Mouse (Mus musculus) Muller cell, postnatal 12 days (primary cell): ENCODE results near the gene 1700013H16Rik.
"Not testable (repeated sequence)": the region's sequence is repeated elsewhere in the genome, so short reads cannot be mapped to it uniquely, and the experiment has no call there.

Experiments used
- DNase-seq: peaks from one replicate; pipeline ENCODE4 v3.0.0-alpha.2; 2015; ENCODE audit errors: inconsistent ontology term

1700013H16Rik gene

DNA sequence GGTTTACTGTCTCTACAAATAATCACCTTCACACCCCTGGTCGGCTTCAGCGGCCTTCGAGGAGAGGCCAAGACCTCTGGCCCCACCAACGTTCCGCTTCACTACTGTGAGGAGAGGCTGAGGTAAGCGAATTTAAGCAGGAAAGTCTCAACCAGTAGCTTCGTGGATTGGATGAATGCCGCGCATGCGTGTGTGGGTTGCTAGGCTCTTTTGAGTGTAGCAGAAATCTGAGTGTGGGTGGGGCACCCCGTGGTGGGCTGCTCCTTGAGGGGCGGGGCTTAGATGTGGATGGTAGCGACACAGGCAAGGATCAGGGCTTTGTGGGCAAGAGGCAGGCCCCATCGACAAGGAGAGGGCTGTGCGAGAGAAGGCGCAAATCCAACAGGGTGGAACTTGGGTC lies at the start of gene 1700013H16Rik:
1700013H16Rik (minus strand) TSS at position 96 of the 400 bp plus-strand sequence.
- no peak for DNase-seq

DNA sequence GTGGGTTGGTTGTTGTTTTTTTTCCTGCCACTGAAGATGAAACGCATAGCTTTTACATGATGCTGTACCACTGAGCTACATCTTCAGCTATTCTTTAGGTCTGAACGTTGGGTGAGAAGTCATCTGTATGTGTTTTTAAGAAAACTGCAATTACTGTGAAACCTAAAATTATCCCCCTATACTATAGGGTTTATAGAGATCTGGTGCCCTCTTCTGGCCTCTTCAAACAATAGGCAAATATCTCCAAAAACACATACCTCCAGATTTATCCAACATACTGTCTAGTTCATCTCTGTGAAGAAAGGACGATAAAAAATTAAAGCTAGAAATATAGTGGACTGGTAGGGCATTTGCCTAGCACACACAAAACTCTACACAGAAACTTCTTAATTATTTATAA lies 41.4 kb upstream of the 1700013H16Rik start:
- DNase-seq = no peak

GRCm38 (mm10) chrX:53797519-53797918 lies 39.9 kb upstream of the 1700013H16Rik start, which contains the start of gene Xlr:
Gene Xlr (minus strand): TSS chrX:53797706.
- DNase-seq = not testable (repeated sequence)

DNA sequence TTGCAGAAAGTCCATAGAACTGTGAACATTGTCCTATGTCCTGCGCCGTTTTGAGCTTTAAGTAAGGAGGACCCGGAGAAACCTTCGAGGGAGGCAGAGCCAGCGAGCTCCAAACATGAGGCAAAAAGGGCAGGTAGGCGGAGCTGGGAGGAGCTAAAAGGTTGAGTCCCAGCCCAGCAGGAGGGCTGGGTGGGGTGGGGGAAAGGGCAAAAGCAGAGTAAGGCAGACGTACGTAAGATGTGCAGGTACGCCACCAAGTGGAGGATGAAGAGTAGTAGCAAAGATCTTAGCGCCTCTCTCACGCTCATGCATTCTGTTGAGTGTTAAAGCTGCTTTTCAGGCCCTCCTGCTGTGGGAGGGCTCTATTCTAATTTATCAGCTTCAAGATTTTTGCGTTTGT lies 18.6 kb upstream of the 1700013H16Rik start, which contains the start of gene Zfp36l3:
Zfp36l3 (minus strand) TSS at position 119 of the 400 bp plus-strand sequence.
- DNase-seq = no peak

GRCm38 (mm10) chrX:53752851-53753250 lies 4.8 kb downstream of the 1700013H16Rik start:
- DNase-seq = no peak

DNA sequence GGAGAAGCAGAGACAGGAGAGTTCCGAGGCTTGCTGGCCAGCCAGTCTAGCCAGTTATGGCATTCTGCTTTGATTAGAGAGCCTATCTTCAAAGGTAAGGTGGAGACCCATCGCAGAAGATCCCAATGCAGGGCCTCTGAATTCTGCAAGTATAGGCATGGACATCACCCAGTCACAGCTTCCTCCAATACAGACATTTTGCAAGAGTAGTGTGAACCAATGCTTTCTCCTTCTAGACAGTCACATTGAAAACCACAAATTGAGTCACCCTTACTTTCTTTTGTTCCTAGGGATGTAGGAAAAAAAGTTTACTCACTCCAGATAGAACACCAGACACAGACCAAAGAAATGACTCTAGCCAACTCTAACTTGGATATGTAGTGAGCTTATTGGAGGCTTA lies 28.7 kb downstream of the 1700013H16Rik start:
- peak; percentile 51 for DNase-seq

GRCm38 (mm10) chrX:53724596-53724995 lies 33.0 kb downstream of the 1700013H16Rik start, which contains the start of gene 4930502E18Rik:
Gene 4930502E18Rik (plus strand): TSS chrX:53724826.
- DNase-seq = no peak

DNA sequence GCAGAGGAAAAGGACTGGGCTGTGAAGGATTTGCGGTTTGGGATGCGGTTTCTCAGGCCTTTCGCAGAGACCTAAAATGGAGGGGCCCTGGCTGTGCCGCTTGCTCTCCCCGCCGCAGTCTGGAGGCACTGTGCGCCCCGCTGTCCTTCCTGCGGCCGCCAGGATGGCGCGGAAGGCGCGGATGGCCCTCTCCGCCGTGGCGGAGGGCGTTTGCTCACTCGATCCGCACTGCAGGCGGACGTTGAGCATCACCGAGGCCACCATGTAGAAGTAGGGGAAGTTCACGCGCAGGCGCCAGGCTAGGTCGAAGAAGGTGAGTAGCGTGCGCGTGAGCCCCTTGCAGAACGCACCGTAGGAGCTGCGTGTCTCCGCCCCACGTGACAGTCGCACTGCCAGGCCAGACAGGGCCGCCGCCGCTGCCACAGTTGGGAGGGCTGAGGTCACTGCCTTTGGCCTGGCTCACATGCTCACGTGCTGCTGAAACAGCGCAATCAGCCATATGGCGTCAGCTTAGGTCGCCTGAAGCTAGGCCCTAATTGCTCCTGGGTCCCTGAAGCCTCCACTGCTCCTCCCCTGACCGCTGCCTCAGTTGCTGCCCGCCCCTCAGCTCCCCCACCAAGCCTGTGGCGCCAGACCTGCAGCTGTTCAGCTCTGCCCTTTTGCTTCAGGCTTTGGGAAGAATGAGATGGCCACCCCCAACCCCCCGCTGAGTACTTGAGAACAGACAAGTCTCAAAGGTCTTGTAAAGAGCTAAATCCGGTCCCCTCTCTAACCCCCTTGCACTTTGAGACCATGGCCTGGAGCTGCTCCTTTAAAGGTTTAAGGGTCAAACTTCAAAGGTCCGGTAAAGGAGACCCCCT lies 41.1 kb downstream of the 1700013H16Rik start:
- peak; percentile 33 for DNase-seq

DNA sequence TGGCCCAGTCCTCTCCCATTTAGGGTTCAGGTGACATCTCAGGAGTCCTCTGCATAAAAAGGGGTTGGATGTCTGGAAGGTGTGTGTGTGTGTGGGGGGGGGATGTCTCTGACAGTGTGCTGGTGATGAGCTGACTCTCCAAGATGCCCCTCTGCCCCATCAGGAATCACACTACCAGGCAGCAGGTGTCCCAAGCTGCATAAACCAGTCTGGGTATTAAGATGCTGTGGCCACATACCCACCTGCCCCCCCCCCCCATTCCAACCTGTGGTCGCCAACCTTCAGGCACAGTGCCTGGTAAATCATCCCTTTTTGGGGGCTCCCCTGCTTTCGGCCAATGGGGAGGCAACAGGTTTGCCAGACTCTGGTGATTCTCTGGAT lies 41.7 kb downstream of the 1700013H16Rik start:
- DNase-seq = no peak

- DNase-seq = no peak
These were observed 55.0 kb downstream of the 1700013H16Rik start for GRCm38 (mm10) chrX:53702673-53703072.

DNA sequence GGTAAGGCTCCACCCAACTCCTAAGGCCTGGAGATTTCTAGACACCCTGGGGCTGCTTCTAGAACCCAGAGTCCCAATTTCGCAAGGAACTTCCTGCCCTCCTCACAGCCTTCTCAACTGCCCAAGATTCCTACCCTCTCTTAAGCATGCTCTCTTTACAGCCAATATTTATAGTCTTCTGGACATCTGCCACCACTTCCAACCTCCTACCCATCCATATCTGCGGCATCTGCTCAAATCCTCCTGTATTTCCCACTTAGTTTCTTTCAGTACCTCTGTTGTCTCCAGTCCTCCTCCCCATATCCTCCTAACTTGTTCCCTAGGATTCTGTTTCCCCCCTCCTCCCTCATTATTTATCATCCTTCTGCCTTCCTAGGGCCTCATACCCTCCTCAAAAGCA lies 58.4 kb downstream of the 1700013H16Rik start:
- DNase-seq = no peak

GRCm38 (mm10) chrX:53694008-53694777 lies 63.4 kb downstream of the 1700013H16Rik start:
- no peak for DNase-seq

GRCm38 (mm10) chrX:53693141-53693540 lies 64.5 kb downstream of the 1700013H16Rik start:
- DNase-seq = no peak
